Mouse (Mus musculus): ENCODE measurements around the gene Tll2.

Tll2 gene

GRCm38 (mm10) chr19:41088491-41088890 is 118.1 kb downstream of the Tll2 start:
- DNase-seq (ENCODE audit: low spot score in 2 of 2): no peak

- DNase-seq (ENCODE audit: low spot score in 2 of 2): no peak
These were observed 118.7 kb downstream of the Tll2 start for GRCm38 (mm10) chr19:41087901-41088300.

GRCm38 (mm10) chr19:41086700-41087099 is 119.9 kb downstream of the Tll2 start:
- peak; percentile 37 to 60 for DNase-seq (ENCODE audit: low spot score in 2 of 2)

- no peak for DNase-seq (ENCODE audit: low spot score in 2 of 2)
These were observed 120.3 kb downstream of the Tll2 start for GRCm38 (mm10) chr19:41086289-41086688.

GRCm38 (mm10) chr19:41083646-41084045 is 123.0 kb downstream of the Tll2 start:
- DNase-seq (ENCODE audit: low spot score in 2 of 2): no peak

- DNase-seq (ENCODE audit: low spot score in 2 of 2): no peak
These were observed 125.0 kb downstream of the Tll2 start for GRCm38 (mm10) chr19:41081589-41081988.

GRCm38 (mm10) chr19:41076906-41077305 is 129.7 kb downstream of the Tll2 start, which contains the start of gene Opalin:
Gene Opalin (minus strand): TSS chr19:41077113.
- no peak for DNase-seq (ENCODE audit: low spot score in 2 of 2)

GRCm38 (mm10) chr19:41073746-41074455 is 132.7 kb downstream of the Tll2 start:
- DNase-seq (ENCODE audit: low spot score in 2 of 2): no peak

- DNase-seq (ENCODE audit: low spot score in 2 of 2): peak; percentile 76 to 88
These were observed 135.1 kb downstream of the Tll2 start for GRCm38 (mm10) chr19:41071500-41071899.

- DNase-seq (ENCODE audit: low spot score in 2 of 2): no peak
These were observed 151.9 kb downstream of the Tll2 start for GRCm38 (mm10) chr19:41054702-41055101.

- peak in 1 of 2 experiments; percentile 55 for DNase-seq (ENCODE audit: low spot score in 2 of 2)
These were observed 153.1 kb downstream of the Tll2 start for GRCm38 (mm10) chr19:41053530-41053929.

GRCm38 (mm10) chr19:41052247-41052646 is 154.4 kb downstream of the Tll2 start:
- no peak for DNase-seq (ENCODE audit: low spot score in 2 of 2)

- no peak for DNase-seq (ENCODE audit: low spot score in 2 of 2)
These were observed 154.9 kb downstream of the Tll2 start for GRCm38 (mm10) chr19:41051714-41052113.

- DNase-seq (ENCODE audit: low spot score in 2 of 2): no peak
These were observed 158.5 kb downstream of the Tll2 start for GRCm38 (mm10) chr19:41048187-41048559.

GRCm38 (mm10) chr19:41047437-41048186 is 159.0 kb downstream of the Tll2 start:
- no peak for DNase-seq (ENCODE audit: low spot score in 2 of 2)

GRCm38 (mm10) chr19:41045091-41045770 is 161.4 kb downstream of the Tll2 start:
- no peak for DNase-seq (ENCODE audit: low spot score in 2 of 2)

GRCm38 (mm10) chr19:41039110-41039509 is 167.5 kb downstream of the Tll2 start:
- peak in 1 of 2 experiments; percentile 17 for DNase-seq (ENCODE audit: low spot score in 2 of 2)

- DNase-seq (ENCODE audit: low spot score in 2 of 2): no peak
These were observed 170.7 kb downstream of the Tll2 start for GRCm38 (mm10) chr19:41035809-41036551.
